Mouse (Mus musculus) forebrain, embryonic 12.5 days (tissue): ENCODE data around the gene Arid4a. TPM values are rescaled to one million over a fixed set of nuclear protein-coding genes. Genes with fewer than 3 reads are reported as not detected.
A peak's percentile ranks its signal among the peaks of the same experiment; 100 is the strongest.

Experiments
- ATAC-seq: fragments of 200-750 bp; cut with Nextera tagmentation; 2 replicates; pipeline ENCODE4 v1.8.0; 2017; ENCODE audit warnings: moderate TSS enrichment; ENCODE audit not compliant: low FRiP score
- H3K27ac ChIP-seq: fragments of 300-500 bp; sonication (generic); 2 replicates; pipeline ENCODE4 v1.5.1; 2016; ENCODE audit warnings: mild to moderate bottlenecking
- H3K27me3 ChIP-seq: fragments of 300-500 bp; sonication (generic); 2 replicates; pipeline ENCODE4 v1.6.1; 2016; ENCODE audit warnings: mild to moderate bottlenecking
- H3K36me3 ChIP-seq: fragments of 300-500 bp; sonication (generic); replicated peaks from 2 replicates; pipeline ENCODE4 v1.6.1; 2016; ENCODE audit warnings: mild to moderate bottlenecking
- H3K4me1 ChIP-seq: fragments of 300-500 bp; sonication (generic); 2 replicates; pipeline ENCODE4 v1.6.1; 2016
- H3K4me2 ChIP-seq: fragments of 300-500 bp; sonication (generic); 2 replicates; pipeline ENCODE4 v1.6.1; 2016; ENCODE audit warnings: mild to moderate bottlenecking, moderate library complexity
- H3K4me3 ChIP-seq: fragments of 300-500 bp; sonication (generic); replicated peaks from 2 replicates; pipeline ENCODE4 v1.5.1; 2016; ENCODE audit warnings: mild to moderate bottlenecking
- H3K9ac ChIP-seq: fragments of 300-500 bp; sonication (generic); 2 replicates; pipeline ENCODE4 v1.6.1; 2016; ENCODE audit warnings: mild to moderate bottlenecking
- H3K9me3 ChIP-seq: fragments of 300-500 bp; sonication (generic); 2 replicates; pipeline ENCODE4 v1.6.1; 2016
- WGBS: fragments of 180-500 bp; shearing (Covaris S2); methylation state at CpG from one replicate; pipeline ENCODE4 v1.1.7; 2016; 5-methylcytosine and 5-hydroxymethylcytosine counted together
- polyA plus RNA-seq: library from polyadenylated mRNA; unstranded; fragments of >200 nt; fragmentation: Nextera tagmentation; extraction: Ambion mirVana; gene quantifications from 2 replicates; pipeline ENCODE4 v1.2.1, GENCODE M21; 2016

Gene Arid4a
- polyA plus RNA-seq, 1 experiment from 2014 or later, result 41.1 TPM

DNA sequence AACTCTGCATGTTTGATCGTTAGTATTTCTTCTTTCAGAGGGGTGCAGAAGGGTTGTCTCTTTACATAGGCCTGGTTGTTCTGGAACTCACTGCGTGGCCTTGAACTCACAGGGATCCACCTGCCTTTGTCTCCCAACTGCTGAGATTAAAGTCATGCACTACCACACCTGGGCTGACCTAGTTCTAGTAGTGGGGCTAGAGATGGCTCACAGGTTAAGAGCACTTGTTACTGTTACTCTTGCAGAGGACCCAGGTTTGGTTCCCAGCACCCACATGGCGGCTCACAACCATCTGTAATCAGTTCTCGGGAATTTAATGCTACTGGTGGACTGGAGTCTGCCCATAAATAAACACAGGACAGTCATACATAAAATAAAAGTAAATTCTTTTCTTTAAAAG, 30.7 kb downstream of the Arid4a start:
- H3K36me3 ChIP-seq, result peaks cover 25% of the 10 kb centered on the region
- no peak overlapping the region for H3K4me2 ChIP-seq
- H3K9ac ChIP-seq, result no peak overlapping the region
- 98% methylated on average over 4 of the region's 4 CpGs for WGBS
- H3K4me1 ChIP-seq, result peaks cover 22% of the 10 kb centered on the region
- no peaks in the 10 kb centered on the region for H3K9me3 ChIP-seq
- no peaks in the 10 kb centered on the region for H3K27me3 ChIP-seq
- ATAC-seq, result no peak
- H3K4me3 ChIP-seq, result no peak overlapping the region
- H3K27ac ChIP-seq, result no peak overlapping the region

GRCm38 (mm10) chr12:71047473-71048078, 31.8 kb downstream of the Arid4a start:
- Histone ChIP-seq H3K9ac (peak overlapping the region; percentile 61; the same call in 1 of the 2 replicates), H3K4me3 (peak overlapping the region; percentile 33), H3K36me3 (peaks cover 15% of the 10 kb centered on the region), H3K4me2 (peak overlapping the region; percentile 50), H3K27ac (peak overlapping the region; percentile 97), H3K4me1 (peaks cover 27% of the 10 kb centered on the region), H3K27me3 (no peaks in the 10 kb centered on the region), H3K9me3 (no peaks in the 10 kb centered on the region)
- 43% methylated on average over 8 of the region's 8 CpGs for WGBS
- peak; percentile 62; the same call in 1 of the 2 replicates for ATAC-seq

DNA sequence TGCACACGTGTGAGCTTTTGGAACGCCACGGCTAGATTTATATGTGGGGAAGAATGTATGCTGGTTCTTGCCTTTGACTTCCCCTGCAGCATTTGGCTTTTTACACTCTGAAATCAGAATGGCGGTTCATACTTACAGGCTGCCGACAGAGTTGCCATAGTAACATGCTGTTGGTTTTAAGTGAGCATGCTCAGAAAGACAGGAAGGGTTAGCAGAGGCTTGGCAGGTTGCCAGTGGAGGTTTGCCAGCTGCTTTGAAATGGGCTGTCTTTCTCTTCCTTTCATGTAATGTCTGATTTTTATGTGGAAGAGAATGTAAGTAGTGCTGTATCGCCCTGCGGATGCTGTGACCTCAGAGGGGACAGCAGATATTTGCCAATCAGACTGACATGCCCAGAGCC, 32.3 kb downstream of the Arid4a start:
- ATAC-seq, result peak; percentile 91
- Histone ChIP-seq H3K27ac (peak overlapping the region; percentile 97), H3K4me3 (peak overlapping the region; percentile 33), H3K36me3 (peaks cover 13% of the 10 kb centered on the region), H3K27me3 (no peaks in the 10 kb centered on the region), H3K4me2 (peak overlapping the region; percentile 50), H3K9me3 (no peaks in the 10 kb centered on the region), H3K4me1 (peaks cover 32% of the 10 kb centered on the region), H3K9ac (peak overlapping the region; percentile 61)
- 14% methylated on average over 7 of the region's 7 CpGs for WGBS

DNA sequence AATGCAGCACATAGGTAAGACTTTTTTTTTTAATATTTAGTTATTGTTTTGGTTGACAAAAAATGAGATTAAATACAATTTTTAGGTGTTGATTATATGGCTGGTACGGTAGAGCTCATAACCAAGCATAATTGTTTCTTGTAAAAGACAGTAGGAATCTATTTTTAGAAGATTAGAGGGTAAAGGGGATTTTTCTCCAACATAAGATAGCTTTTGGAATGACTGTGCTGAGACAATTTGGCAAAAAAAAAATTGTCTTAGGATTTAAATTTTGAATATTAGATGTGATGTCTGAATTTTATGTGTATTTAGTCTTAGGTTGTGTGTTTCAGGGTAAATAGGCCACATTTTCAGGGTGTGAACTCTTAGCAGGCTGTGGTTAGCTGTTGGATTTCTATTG, 32.8 kb downstream of the Arid4a start:
- Histone ChIP-seq H3K4me3 (peak overlapping the region; percentile 33), H3K36me3 (peaks cover 13% of the 10 kb centered on the region), H3K4me1 (peaks cover 32% of the 10 kb centered on the region), H3K9me3 (no peaks in the 10 kb centered on the region), H3K27me3 (no peaks in the 10 kb centered on the region), H3K9ac (peak overlapping the region; percentile 51), H3K4me2 (peak overlapping the region; percentile 50), H3K27ac (peak overlapping the region; percentile 97)
- 59% methylated on average over 1 of the region's 1 CpGs for WGBS
- no peak for ATAC-seq

DNA sequence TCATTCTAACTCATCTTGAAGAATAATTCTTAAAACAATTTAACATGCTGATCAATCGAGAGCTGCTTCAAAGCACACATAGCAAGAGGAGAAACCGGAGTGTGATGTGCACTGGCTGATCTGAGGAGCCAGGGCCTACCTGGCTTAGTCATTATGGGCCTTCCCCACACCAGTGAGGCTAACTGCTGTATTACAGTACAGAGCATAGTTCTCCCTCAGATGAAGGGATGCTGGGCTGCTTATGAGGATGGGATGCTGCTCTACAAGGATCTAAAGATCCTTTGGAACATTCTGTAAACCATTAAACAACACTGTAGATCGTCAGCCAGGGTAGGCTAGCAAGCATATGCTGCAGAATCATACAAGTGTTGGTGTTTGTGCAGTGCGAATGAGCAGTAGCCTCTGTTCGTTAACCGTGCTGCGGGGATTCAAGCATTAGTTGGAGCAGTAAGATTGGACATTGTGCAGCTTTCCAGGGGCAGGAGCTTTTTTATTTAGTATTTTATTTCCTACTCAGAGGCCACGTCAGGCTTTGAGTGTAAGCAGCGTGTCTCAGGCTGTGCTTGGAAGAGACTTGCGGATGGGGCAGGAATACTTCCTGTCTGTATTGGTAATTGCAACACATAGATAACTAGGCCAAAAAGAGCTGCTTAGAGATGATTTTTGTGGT, 33.9 kb downstream of the Arid4a start:
- peaks cover 32% of the 10 kb centered on the region for H3K4me1 ChIP-seq
- peak overlapping the region; percentile 30 for H3K4me3 ChIP-seq
- peaks cover 13% of the 10 kb centered on the region for H3K36me3 ChIP-seq
- H3K27me3 ChIP-seq, result no peaks in the 10 kb centered on the region
- no peaks in the 10 kb centered on the region for H3K9me3 ChIP-seq
- H3K27ac ChIP-seq, result peak overlapping the region; percentile 97
- WGBS, result 75% methylated on average over 10 of the region's 10 CpGs
- no peak for ATAC-seq
- peak overlapping the region; percentile 40; the same call in 1 of the 2 replicates for H3K9ac ChIP-seq
- H3K4me2 ChIP-seq, result peak overlapping the region; percentile 50

DNA sequence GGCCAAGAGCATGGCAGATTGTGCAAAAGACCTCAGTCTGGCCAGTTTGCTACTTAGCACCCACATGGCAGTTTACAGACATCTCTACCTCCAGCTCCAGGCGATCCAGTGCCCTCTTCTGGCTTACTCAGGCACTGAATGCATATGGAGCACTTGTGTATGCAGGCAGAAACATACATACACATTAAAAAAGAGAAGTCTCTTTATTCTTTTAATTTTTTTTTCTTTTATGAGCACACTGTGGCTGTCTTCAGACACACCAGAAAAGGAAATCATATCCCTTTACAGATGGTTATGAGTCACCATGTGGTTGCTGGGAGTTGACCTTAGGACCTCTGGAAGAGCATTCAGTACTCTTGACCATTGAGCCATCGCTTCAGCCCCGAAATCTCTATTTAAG, 35.3 kb downstream of the Arid4a start:
- peaks cover 11% of the 10 kb centered on the region for H3K36me3 ChIP-seq
- no peak overlapping the region for H3K4me3 ChIP-seq
- no peak overlapping the region for H3K27ac ChIP-seq
- no peaks in the 10 kb centered on the region for H3K27me3 ChIP-seq
- ATAC-seq, result no peak
- peaks cover 32% of the 10 kb centered on the region for H3K4me1 ChIP-seq
- H3K4me2 ChIP-seq, result no peak overlapping the region
- no peaks in the 10 kb centered on the region for H3K9me3 ChIP-seq
- H3K9ac ChIP-seq, result no peak overlapping the region
- WGBS, result 66% methylated on average over 3 of the region's 3 CpGs

DNA sequence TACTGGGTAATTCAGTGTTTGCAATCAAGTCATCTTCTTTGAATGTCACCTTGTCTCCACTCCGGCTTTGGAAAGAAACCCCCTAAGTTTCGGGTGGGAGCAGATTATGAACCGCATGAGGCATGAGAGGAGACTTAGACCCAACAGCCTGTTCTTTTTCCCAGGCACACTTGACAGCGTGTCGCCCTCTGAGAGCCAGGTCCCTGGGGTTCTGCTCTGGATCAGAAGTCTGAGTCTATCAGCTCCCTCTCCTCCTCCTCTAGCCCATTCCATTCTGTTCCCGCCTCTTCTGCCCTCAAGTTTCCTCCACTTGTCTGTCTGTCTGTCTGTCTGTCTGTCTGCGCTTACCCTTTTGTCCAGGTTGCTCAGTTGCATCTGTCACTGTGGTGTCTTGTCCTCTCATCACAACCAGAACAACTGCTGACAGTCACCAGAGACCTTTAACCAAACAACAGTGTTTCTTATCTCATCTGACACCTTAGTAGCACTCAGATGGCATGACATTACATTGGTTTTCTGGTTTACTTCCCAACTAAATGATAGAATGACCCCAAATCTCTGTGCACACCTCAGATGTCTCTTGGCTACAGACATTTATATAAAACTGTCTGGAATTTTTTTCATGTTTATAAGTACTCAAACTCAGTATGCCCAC, 36.7 kb downstream of the Arid4a start:
- Histone ChIP-seq H3K27ac (no peak overlapping the region), H3K27me3 (no peaks in the 10 kb centered on the region), H3K4me1 (peaks cover 27% of the 10 kb centered on the region), H3K9ac (no peak overlapping the region; the same call in 1 of the 2 replicates), H3K4me2 (no peak overlapping the region), H3K4me3 (no peak overlapping the region), H3K9me3 (no peaks in the 10 kb centered on the region), H3K36me3 (peaks cover 10% of the 10 kb centered on the region; the same call in 1 of the 2 replicates)
- 88% methylated on average over 7 of the region's 7 CpGs for WGBS
- no peak for ATAC-seq

- no peak overlapping the region for H3K4me3 ChIP-seq
- ATAC-seq, result no peak
- H3K27me3 ChIP-seq, result no peaks in the 10 kb centered on the region
- WGBS, result 50% methylated on average over 1 of the region's 1 CpGs
- H3K9me3 ChIP-seq, result no peaks in the 10 kb centered on the region
- no peak overlapping the region for H3K4me2 ChIP-seq
- H3K27ac ChIP-seq, result no peak overlapping the region
- H3K36me3 ChIP-seq, result peaks cover 10% of the 10 kb centered on the region; the same call in 1 of the 2 replicates
- H3K4me1 ChIP-seq, result peaks cover 21% of the 10 kb centered on the region
- no peak overlapping the region for H3K9ac ChIP-seq
These were observed 37.2 kb downstream of the Arid4a start for GRCm38 (mm10) chr12:71053031-71053430.

- WGBS, result 88% methylated on average over 1 of the region's 1 CpGs
- Histone ChIP-seq H3K36me3 (peaks cover 10% of the 10 kb centered on the region; the same call in 1 of the 2 replicates), H3K4me2 (no peak overlapping the region), H3K27me3 (no peaks in the 10 kb centered on the region), H3K4me3 (no peak overlapping the region), H3K27ac (no peak overlapping the region), H3K9me3 (no peaks in the 10 kb centered on the region), H3K9ac (no peak overlapping the region), H3K4me1 (peaks cover 18% of the 10 kb centered on the region)
- no peak for ATAC-seq
These were observed 37.7 kb downstream of the Arid4a start for GRCm38 (mm10) chr12:71053486-71053885.

DNA sequence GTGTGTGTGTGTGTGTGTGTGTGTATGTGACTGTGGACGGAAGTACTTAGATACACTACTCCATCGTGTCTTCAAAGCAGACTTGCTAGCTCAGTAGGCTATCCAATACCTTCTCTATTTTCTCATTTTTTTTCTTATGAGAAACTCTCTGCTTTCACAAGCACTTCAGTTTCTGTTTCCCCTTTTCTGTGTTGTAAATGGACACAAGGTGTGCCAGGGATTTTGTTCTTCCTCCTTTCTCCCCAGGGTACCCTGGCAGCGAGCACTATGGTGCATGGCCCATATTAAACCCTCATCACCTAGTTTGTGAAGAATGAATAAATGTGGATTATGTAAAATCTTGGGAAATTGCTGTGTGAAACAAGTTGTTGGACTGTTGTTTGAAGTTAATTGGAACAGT, 39.7 kb downstream of the Arid4a start:
- Histone ChIP-seq H3K36me3 (peaks cover 15% of the 10 kb centered on the region; the same call in 1 of the 2 replicates), H3K9ac (no peak overlapping the region), H3K4me3 (no peak overlapping the region), H3K27me3 (no peaks in the 10 kb centered on the region), H3K4me2 (no peak overlapping the region), H3K4me1 (peaks cover 10% of the 10 kb centered on the region; the same call in 1 of the 2 replicates), H3K27ac (no peak overlapping the region), H3K9me3 (no peaks in the 10 kb centered on the region)
- ATAC-seq, result no peak
- WGBS, result 88% methylated on average over 3 of the region's 3 CpGs

DNA sequence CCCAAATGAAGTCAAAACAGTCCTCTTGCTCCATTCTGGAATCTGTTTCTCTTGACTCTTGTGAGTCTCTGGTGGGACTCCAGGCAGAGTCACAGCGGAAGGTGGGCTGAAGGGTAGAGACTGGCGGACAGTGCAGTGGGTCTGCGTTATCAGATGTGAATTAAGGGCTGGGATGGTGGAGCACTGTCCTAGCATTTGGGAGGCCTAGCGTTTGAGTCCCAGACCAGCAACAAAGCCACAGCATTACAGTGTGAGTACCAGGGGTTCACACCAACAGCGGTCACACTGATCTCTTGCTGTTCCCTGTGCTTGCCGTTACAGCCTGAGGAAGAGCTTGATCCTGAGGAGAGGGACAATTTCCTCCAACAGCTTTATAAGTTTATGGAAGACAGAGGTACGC, 44.0 kb downstream of the Arid4a start:
- no peaks in the 10 kb centered on the region for H3K4me1 ChIP-seq
- H3K27ac ChIP-seq, result no peak overlapping the region
- no peak overlapping the region for H3K4me2 ChIP-seq
- H3K9me3 ChIP-seq, result no peaks in the 10 kb centered on the region
- ATAC-seq, result no peak
- H3K9ac ChIP-seq, result no peak overlapping the region
- H3K36me3 ChIP-seq, result peaks cover 43% of the 10 kb centered on the region
- 99% methylated on average over 7 of the region's 7 CpGs for WGBS
- no peak overlapping the region for H3K4me3 ChIP-seq
- H3K27me3 ChIP-seq, result no peaks in the 10 kb centered on the region

DNA sequence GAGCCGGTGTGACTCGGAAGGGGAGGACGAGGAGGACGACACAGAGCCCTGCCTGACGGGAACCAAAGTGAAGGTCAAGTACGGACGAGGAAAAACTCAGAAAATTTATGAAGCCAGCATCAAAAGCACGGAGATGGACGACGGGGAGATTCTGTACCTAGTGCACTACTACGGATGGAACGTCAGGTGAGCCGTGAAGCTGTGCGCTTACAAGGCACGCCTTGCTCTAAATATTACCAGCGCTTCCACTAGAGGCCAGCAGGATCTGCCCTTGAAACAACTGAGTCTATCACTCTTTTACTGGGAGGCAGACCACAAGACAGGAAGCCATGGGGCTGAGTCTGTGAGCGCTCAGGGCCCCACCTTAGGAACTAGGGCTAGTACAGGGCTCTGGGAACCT, 54.1 kb downstream of the Arid4a start:
- WGBS, result 95% methylated on average over 17 of the region's 17 CpGs
- Histone ChIP-seq H3K9ac (no peak overlapping the region), H3K4me2 (no peak overlapping the region), H3K27me3 (no peaks in the 10 kb centered on the region), H3K4me1 (no peaks in the 10 kb centered on the region), H3K4me3 (no peak overlapping the region), H3K9me3 (no peaks in the 10 kb centered on the region), H3K27ac (no peak overlapping the region), H3K36me3 (peaks cover 86% of the 10 kb centered on the region)
- no peak for ATAC-seq
